Mouse (Mus musculus) left cerebral cortex, postnatal 10 days (tissue): ENCODE data around the gene Syna. TPM values are rescaled to one million over a fixed set of nuclear protein-coding genes. Genes with fewer than 3 reads are reported as not detected.
A peak's percentile ranks its signal among the peaks of the same experiment; 100 is the strongest.

Source experiments
- DNase-seq, 2 experiments: peaks; one replicate each; pipeline ENCODE4 v3.0.0; 2021 to 2022; ENCODE audit warnings: low spot score in 2 of 2, mixed read lengths in 1 of 2; ENCODE audit errors: extremely low spot score in 1 of 2
- intact Hi-C: fragments of 180-260 bp; cut with DNase I; formaldehyde crosslinking; loops from one replicate; pipeline ENCODE4 v1.15.1; 2025
- total RNA-seq, 2 experiments: library from RNA; stranded (reverse); gene quantifications; 2 replicates each; pipeline ENCODE4 v1.2.3; 2021

The Syna gene
- under 1 TPM in 1 of 2 experiments, not detected in 1; 0.17 TPM for total RNA-seq

DNA sequence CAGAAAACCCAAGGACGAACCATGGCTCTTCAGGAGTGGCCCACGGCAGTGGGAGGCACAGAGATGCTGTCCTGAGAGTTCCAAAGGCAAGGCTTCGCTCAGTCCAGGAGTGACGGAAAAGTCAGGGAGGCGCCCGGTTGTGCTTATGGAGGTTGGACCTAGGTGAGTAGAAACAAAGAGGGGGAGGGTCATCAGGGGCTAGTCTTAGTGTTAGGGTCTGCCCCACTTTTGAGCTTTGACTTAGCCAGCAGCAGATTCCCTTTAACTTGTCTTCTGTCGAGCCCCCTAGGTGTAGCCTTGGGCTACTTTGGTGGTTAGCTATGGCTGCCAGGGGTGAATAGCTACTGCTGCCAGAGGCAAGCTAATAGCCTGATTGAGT lies at the start of gene Syna:
TSS of gene Syna (minus strand) at position 101 of the 379 bp plus-strand sequence.
- DNase-seq = no peak
- intact Hi-C loops = no loop called here

DNA sequence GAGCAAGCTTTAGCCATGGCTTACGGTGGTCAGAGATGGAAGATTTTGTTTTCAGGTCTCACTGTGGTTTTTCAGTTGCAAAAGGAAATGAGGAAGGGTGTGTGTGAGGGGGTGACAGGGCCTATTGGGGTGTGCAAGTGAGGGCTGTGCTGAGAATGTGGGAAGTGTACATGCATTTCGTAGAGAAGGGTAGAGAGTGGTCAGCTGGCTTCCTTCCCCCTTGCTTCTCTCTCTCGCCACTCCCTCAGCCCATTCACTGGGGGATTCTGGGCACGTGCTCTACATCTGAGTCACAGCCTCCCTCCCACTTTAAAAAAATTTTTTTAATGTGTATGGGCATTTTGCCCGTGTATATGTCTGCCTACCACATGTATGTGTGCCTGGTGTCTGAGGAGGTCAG lies 47.1 kb upstream of the Syna start:
- intact Hi-C loops = no loop called here
- DNase-seq = no peak

DNA sequence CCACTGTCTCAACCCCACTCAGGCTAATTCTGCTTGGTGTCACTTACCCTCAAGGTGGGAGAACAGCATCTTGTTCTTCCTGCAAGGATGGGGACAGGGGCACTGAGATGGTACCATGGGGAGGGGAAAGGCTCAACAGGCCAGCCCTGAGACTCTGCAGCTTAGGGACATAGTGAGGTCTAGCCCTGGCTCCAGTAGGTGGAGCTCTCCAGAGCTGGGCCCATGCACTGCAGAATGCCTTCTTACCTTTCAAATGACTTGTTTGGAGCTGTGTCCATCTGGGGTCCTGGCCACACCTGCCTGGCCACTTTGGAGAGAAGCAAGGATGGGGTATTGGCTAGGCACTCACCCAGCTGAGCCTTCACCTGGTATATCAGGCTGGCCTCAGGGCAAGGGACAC lies 46.3 kb upstream of the Syna start:
- no peak for DNase-seq
- intact Hi-C loops = no loop called here

DNA sequence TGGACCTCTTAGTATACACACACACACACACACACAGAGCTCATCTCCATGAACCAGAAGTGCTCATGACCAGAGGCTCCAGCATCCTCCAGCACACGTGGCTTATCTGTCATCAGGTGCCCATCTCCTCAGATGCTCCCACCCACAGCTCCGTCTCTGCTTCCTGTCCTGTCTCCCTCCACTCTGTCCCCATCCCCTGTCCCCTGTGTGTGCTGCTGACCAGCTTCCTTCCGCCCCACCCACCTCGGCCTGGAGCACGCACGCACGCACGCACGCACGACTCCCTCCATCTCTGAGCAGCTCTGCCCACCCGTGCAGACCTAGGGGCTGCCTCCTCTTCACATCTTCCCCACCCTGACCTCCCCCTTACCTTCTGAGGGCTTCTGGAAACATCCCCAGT lies 44.4 kb upstream of the Syna start:
- no peak for DNase-seq
- intact Hi-C loops = no loop called here

DNA sequence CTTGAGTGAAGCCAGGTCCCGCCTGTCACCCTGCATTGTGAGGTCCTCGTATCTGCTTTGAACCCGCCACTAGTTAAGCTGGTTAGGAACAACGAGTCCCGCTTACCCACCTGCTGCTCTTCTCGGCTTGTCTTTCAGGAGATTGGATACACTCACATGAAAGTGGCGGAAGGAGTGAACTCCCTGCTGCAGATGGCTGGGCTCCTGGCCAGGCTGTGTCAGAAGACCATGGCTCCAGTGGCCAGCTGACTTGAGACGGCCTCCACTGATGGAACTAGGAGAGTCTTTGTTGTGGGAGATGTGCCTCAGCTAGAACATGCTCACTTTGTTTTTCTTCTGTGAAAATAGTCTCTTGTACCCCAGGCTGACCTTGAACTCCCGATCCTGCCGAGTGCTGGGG lies 37.7 kb upstream of the Syna start:
- DNase-seq = peak in 1 of 2 experiments; percentile 63
- intact Hi-C loops = no loop called here

DNA sequence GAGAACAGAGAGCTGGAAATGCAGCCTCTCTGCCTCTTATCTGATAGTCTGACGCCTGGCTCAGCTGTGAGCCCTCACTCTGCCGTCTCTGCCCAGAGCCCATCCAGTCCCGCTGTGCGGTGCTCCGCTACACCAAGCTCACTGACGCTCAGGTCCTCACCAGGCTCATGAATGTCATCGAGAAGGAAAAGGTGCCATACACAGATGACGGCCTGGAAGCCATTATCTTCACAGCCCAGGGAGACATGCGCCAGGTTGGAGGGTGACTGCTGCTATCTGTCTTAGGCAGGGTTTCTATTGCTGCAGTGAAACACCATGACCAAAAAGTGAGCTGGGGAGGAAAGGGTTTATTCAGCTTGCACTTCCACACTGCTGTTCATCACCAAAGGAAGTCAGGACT lies 33.1 kb upstream of the Syna start:
- no peak for DNase-seq
- intact Hi-C loops = no loop called here

DNA sequence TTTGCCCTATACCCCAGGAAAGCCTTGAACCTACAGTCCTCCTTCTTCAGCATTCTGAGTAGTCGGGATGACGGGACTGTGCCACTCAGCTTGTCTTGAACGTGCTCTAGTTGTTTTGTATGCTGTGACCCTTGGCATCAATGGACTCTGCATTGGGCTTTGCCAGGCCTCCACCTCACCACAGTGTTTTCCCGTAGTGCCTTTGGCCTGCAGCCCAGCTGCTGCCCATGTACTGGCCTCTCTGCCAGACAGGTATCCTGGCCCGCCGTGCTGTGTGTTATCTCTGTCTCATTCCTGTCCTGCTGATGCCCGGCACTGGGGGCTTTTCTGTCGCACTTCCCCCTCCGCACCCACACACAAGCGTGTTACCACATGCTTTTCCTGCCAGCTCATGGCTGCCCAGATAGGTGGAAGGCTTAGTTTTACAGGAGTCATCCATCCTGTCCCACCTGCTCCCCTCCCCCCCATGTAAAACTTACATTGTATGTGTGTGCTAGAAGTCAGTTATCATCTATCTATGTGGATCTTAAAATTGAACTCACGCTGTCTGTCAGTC lies 32.1 kb upstream of the Syna start:
- intact Hi-C loops = no loop called here
- no peak for DNase-seq

DNA sequence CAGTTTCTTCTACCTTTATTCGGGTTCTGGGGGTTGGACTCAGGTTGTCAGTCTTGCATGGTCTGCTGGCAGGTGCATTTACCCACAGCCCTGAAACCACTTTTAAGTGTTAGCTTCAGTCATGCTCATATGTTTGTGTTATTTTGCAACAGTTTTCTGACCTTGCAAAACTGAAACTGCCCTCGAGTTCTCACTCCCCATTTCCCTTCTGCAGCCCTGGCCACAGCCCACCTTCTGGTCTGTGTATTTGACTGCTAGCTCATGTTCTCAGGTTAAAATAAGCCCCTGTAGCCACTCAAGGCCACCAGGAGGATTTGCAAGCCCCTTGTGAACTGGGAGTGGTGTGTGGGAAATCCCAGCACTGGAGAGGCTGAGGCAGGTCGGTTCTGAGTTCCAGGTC lies 29.9 kb upstream of the Syna start:
- no peak for DNase-seq
- intact Hi-C loops = no loop called here

DNA sequence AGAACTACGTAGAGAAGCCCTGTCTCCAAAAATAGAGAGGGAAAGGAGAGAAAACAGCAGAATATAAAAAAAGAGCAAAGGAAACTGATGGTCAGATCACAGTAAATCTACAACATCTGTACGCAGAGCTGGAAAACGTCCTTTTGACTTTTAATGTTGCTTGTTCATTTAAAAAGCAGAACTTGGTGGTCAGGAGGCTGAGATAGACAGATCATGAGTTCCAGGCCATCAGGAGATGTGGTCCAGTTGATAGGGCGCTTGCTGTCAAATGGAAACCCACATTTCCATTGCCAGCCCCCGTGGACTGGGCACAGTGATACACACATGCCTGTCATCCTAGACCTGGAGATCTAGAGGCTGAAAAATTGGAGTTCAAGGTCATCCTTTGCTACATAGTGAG lies 24.8 kb upstream of the Syna start:
- DNase-seq = no peak
- intact Hi-C loops = no loop called here

DNA sequence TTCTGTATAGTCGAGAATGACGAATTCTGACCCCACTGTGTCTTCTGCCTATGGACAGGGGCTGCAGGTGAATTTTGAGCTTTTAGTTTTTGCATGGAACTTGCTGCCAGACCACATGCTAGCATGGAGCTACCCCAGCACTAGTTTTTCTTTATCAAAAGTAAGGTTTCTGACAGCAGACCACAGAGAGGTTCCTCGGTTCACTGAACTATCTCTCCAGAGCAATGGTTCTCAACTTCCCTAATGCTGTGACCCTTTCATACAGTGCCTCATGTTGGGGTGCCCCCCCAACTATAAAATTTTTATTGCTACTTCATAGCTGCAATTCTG lies 23.9 kb upstream of the Syna start:
- no peak for DNase-seq
- intact Hi-C loops = loop anchor here (2.0 kb wide), 1 partner anchor 89 kb away; no protein-coding TSS in a partner anchor

DNA sequence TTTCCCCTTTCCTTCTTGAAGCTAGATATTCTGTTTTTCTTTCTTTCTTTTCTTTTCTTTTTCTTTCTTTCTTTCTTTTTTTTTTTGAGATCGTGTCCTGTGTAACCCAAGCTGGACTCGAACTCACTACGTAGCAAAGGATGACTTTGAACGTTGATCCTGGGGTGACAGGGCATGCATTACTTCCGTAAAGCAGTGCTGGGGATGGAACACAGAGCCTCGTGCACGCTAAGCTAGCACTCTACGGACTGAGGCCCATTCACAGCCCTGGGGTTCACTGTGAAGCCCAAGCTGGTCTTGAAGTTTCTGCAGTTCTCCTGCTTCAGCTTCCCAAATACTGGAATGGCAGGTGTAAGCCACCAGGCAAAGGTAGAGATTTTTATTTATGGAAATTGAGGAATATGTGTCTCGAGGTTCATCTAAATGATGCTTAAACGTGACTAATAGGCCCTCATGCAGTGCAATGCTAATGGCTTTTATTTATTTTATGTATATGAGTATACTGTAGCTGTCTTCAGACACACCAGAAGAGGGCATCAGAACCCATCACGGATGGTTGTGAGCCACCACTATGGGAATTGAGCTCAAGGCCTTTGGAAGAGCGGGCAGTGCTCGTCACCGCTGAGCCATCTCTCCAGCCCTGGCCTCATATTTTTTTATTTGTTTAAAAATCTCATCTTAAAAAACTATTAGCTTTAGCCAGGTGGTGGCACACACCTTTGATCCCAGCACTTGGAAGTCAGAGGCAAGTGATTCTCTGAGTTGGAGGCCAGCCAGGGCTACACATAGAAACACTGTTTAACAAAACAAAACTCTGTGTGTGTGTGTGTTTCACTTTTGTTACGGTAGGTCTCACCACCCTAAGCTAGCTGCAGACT lies 23.3 kb upstream of the Syna start:
- DNase-seq = no peak
- intact Hi-C loops = loop anchor here (2.0 kb wide), 1 partner anchor 88 kb away; no protein-coding TSS in a partner anchor

DNA sequence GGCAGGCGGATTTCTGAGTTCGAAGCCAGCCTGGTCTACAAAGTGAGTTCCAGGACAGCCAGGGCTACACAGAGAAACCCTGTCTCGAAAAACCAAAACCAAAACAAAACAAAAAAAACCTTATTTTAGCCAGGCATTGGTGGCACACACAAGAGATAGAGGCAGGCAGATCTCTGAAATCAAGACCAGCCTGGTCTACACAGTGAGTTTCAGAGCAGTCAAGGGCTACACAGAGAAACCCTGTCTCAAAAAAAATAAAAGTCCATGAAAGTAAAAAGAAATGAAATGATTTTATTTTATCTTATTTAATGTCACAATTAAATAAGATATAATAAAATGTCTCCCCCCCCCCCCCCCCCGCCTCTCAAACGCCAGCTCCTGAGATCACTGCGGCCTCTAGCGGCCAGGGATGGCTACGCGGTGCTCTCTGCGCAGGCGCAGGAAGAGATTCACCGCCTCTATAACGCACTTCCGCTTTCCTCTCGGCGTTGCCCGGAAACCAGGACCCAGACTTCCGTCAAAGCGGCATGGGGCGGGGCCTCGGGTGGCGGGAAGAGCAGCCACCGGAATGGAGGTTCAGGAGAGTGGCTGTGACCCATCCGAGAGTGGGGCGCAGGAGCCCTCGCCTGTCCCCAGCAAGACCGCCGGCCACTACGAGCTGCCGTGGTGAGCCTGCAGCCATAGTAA lies 22.4 kb upstream of the Syna start:
- peak; percentile 96 to 97 for DNase-seq
- intact Hi-C loops = loop anchor here (2.0 kb wide), 1 partner anchor 88 kb away; no protein-coding TSS in a partner anchor

DNA sequence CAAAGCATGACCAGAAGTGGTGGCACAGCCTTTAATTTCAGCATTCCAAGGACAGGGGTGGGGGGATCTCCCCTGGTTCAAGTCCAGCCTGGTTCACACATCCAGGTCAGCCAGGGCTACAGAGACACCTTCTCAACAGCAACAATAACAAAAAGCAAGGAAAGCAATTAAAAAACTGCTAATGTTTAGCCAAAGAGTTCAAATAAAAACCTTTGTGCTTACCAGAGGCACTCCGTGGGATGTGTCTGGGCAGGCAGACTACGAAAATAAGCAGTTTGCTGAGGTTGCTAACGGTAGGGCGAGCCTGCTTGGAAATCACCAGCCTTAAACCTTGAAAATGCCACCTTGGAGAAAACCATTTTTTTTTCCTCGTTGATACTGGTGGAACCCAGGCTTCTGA lies 21.2 kb upstream of the Syna start, which contains the start of gene Rfc2:
TSS of gene Rfc2 (plus strand) at position 221 of the 400 bp plus-strand sequence.
- intact Hi-C loops = no loop called here
- DNase-seq = no peak

DNA sequence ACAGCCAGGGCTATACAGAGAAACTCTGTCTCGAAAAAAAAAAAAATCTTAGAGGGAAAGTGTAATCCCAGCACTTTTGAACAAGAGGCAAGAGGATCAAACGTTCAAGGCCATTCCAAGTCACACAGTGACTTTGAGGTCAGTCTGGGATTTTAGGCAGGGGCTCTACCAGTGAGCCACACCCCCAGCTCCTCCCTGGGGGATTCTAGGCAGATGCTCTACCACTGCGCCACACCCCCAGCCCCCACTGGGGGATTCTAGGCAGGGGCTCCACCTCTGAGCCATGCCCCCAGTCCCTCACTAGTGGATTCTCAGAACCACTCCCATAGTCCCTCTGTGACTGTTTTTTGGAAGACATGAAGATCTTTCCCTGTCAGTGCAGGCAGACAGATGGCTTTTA lies 19.2 kb upstream of the Syna start:
- no peak for DNase-seq
- intact Hi-C loops = no loop called here

DNA sequence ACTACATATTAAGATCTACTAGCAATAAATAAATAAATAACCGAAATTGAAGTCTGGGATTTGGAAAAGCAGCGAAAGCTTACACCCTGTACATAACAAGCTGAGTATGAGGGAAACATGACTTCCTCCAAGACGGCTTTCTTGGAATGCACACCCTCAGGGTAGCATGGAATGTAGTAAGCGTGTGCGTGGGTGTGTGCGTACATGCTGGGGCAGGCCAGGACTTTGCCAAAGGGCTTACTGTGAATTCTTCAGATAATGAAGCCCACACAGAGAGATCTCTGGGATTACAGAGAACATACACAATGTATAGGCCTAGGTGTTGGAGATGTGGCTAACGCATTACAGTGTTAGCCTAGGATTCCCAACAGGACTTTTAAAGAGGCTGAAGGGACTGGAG lies 17.6 kb upstream of the Syna start:
- no peak for DNase-seq
- intact Hi-C loops = no loop called here

DNA sequence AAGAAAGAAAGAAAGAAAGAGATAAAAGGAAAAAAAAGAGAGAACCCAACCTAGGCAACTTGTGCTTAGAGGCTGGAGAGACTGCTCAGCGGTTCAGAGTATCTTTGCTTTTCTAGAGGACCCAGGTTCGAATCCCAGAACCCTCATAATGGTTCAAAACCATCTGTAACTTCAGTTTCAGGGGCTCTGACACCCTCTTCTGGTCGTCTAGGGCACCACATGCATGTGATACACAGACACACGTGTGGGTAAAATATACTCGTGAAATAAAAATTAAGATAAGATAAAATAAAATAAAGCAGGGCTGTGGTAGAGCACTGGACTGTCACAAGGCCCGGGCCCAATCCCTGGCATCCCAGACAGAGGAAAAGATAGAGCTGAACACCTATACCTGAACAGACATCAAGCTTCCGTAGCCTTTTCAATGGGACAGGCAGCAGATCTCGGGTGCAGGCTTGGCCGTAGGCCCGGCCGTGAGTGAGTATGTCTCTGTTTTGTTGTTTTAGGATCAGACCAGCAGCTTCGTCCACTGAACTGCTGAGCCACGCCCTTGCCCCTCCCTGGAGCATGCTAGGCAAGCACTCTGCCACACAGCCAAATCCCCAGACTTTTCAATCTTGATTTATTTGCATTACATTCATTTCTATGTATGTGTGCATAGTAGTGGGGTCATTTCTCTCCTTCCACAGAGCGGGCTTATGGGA lies 16.7 kb upstream of the Syna start:
- intact Hi-C loops = no loop called here
- DNase-seq = peak in 1 of 2 experiments; percentile 51

DNA sequence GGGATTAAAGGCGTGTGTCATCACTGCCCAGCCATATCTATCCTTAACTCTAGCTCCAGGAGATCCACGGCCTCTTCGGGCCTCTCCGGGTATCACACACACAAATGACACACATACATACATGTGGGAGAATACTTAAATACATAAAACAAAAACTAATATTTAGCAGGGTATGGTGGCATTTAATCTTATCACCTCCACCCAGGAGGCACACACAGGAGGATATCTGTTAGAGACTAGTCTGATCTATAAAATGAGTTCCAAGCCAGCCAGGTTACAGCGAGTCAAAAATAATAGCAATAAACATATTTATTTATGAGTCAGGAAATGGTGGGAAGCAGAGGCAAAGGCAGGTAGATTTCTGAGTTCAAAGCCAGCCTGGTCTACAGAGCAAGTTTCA lies 15.9 kb upstream of the Syna start:
- no peak for DNase-seq
- intact Hi-C loops = no loop called here

DNA sequence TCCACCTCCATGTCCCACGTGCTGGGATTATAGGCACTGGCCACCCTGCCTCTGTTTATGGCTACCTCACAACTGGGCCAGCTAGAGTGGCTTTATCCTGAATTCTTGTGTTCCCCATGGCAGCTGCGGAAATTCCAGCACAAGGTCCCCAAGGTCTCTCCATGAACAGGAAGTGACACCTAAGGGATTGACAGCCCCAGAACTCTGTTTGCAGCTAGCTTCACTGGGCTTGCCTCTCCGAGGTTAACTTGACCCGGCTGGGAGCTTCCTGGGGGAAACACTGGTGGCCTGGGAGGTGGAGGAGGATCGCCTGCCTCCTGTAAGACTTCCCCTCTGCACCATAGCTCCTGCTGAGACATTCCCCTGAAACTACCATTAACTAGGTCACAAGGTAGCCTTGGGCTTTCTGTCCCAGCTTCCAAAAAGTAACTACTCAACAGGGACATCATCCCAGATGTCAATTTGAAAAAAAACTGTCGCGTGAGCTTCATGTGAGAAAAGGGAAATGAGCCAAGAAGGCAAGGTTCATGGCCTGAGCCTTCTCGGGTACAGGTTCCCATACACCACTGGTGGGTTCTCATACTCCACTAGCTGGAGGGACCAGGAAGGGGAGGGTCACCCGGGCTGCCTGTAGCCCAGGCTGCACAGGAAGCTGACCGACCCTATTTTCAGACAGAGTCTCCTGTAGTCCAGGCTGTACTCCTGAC lies 12.7 kb upstream of the Syna start:
- intact Hi-C loops = no loop called here
- DNase-seq = no peak
